Comparison of ENCODE assay signal across 31 mouse cellular contexts in the genomic region with DNA sequence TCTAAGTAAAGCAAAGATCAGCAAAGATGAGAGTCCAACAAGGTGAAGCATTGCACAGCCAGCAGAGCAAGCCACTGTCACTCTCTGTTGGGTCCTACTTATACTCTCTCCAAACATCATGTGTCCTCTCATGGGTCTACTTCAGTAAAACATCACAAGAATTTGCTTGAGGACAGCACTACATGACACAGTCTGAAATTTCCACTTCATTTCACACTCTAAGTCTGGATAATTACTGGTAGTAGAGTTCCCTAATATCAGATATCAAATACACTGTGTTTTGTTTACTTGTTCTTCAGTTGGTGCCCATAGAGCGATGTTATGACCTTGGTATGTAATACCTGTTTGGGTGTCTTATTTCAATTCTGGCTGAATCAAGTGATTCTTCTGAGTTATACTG.
"Had no signal": no experiment of that assay in that cellular context is flagged by ENCODE, and none has a peak within 500 bp of the region (broad histone marks: within the 10 kb centered on the region; RNA-seq: fewer than 3 reads in every experiment).

No protein-coding gene starts in this region.

- H3K36me3 ChIP-seq: limb, embryonic 10.5 days; limb, embryonic 12.5 days; limb, embryonic 13.5 days; limb, embryonic 15.5 days; liver, embryonic 12.5 days; liver, embryonic 13.5 days; liver, embryonic 15.5 days; lung, embryonic 15.5 days; midbrain, embryonic 10.5 days; midbrain, embryonic 12.5 days; midbrain, embryonic 13.5 days; midbrain, embryonic 15.5 days; neural tube, embryonic 12.5 days had no signal

- H3K4me1 ChIP-seq: limb, embryonic 10.5 days; limb, embryonic 12.5 days; limb, embryonic 13.5 days; limb, embryonic 15.5 days; liver, embryonic 12.5 days; liver, embryonic 13.5 days; liver, embryonic 15.5 days; lung, embryonic 15.5 days; midbrain, embryonic 10.5 days; midbrain, embryonic 12.5 days; midbrain, embryonic 13.5 days; midbrain, embryonic 15.5 days; neural tube, embryonic 12.5 days had no signal

- H3K9me3 ChIP-seq: limb, embryonic 10.5 days; limb, embryonic 12.5 days; limb, embryonic 13.5 days; limb, embryonic 15.5 days; liver, embryonic 12.5 days; liver, embryonic 13.5 days; liver, embryonic 15.5 days; lung, embryonic 15.5 days; megakaryocyte, embryonic 14.5 days; midbrain, embryonic 10.5 days; midbrain, embryonic 12.5 days; midbrain, embryonic 13.5 days; midbrain, embryonic 15.5 days; neural tube, embryonic 12.5 days had no signal

- H3K27me3 ChIP-seq: limb, embryonic 12.5 days; limb, embryonic 13.5 days; limb, embryonic 15.5 days; liver, embryonic 12.5 days; liver, embryonic 13.5 days; liver, embryonic 15.5 days; lung, embryonic 15.5 days; megakaryocyte, embryonic 14.5 days; midbrain, embryonic 12.5 days; midbrain, embryonic 13.5 days; midbrain, embryonic 15.5 days; neural tube, embryonic 12.5 days had no signal

- DNase-seq: left cerebral cortex, postnatal 4 days; liver; liver, embryonic 13.5 days; liver, postnatal 0 days; lung, adult 18-20 months; lung, adult 2 months; lung, embryonic 14.5 days; lung, postnatal 10 days; lung, postnatal 14 days; lung, postnatal 36 days; lung, postnatal 4 days had no signal

- ATAC-seq: liver, embryonic 12.5 days; liver, postnatal 0 days; lung, postnatal 0 days; midbrain, embryonic 13.5 days; midbrain, embryonic 15.5 days; midbrain, embryonic 16.5 days had no signal

- H3K9ac ChIP-seq: limb, embryonic 12.5 days; limb, embryonic 13.5 days; limb, embryonic 15.5 days; liver, embryonic 12.5 days; liver, embryonic 13.5 days; liver, embryonic 14.5 days; liver, embryonic 15.5 days; liver, postnatal 0 days; lung, embryonic 14.5 days; lung, embryonic 15.5 days; midbrain, embryonic 12.5 days; midbrain, embryonic 13.5 days; midbrain, embryonic 15.5 days; neural tube, embryonic 12.5 days had no signal

- H3K4me3 ChIP-seq: limb, embryonic 10.5 days; limb, embryonic 12.5 days; limb, embryonic 13.5 days; limb, embryonic 15.5 days; liver, embryonic 12.5 days; liver, embryonic 13.5 days; liver, embryonic 15.5 days; lung, embryonic 15.5 days; megakaryocyte, embryonic 14.5 days; midbrain, embryonic 10.5 days; midbrain, embryonic 12.5 days; midbrain, embryonic 13.5 days; midbrain, embryonic 15.5 days; myocyte; neural tube, embryonic 12.5 days had no signal

- H3K4me2 ChIP-seq: limb, embryonic 12.5 days; limb, embryonic 13.5 days; limb, embryonic 15.5 days; liver, embryonic 11.5 days; liver, embryonic 12.5 days; liver, embryonic 13.5 days; liver, embryonic 15.5 days; lung, embryonic 14.5 days; lung, embryonic 15.5 days; midbrain, embryonic 11.5 days; midbrain, embryonic 12.5 days; midbrain, embryonic 13.5 days; midbrain, embryonic 15.5 days; neural tube, embryonic 12.5 days had no signal

- H3K27ac ChIP-seq: limb, embryonic 10.5 days; limb, embryonic 12.5 days; limb, embryonic 13.5 days; limb, embryonic 15.5 days; liver, embryonic 12.5 days; liver, embryonic 13.5 days; liver, embryonic 14.5 days; liver, embryonic 15.5 days; lung, embryonic 15.5 days; macrophage; midbrain, embryonic 10.5 days; midbrain, embryonic 12.5 days; midbrain, embryonic 13.5 days; midbrain, embryonic 15.5 days; neural tube, embryonic 12.5 days had no signal
